15 mouse cellular contexts compared by ENCODE assay signal in genomic region chr12:81820700-81821099, GRCm38 (mm10). TPM values are rescaled to one million over a fixed set of nuclear protein-coding genes. Genes with fewer than 3 reads are reported as not detected.
DNase-seq lines count a peak whose midpoint lies in the region; ATAC-seq lines count a peak whose summit lies in the region.
"Had no signal": no experiment of that assay in that cellular context is flagged by ENCODE, and none has a peak within 500 bp of the region (broad histone marks: within the 10 kb centered on the region; RNA-seq: fewer than 3 reads in every experiment).

No protein-coding gene starts in this region.

- 0 out of 2 replicates have a peak, but pooled peaks have one; percentile 49 for ATAC-seq in cerebellum, adult (ENCODE audit: insufficient number of reproducible peaks, low FRiP score, low TSS enrichment)
- ATAC-seq: hindbrain, embryonic 16.5 days; liver, embryonic 12.5 days; midbrain, embryonic 16.5 days had no signal

- DNase-seq in cerebellum, postnatal 4 days (ENCODE audit: low spot score in 2 of 2) = no peak
- DNase-seq in left cerebral cortex, adult 9 months (ENCODE audit: low spot score in 2 of 2) = peak; percentile 11 to 56
- DNase-seq in left cerebral cortex, postnatal 4 days = no peak
- peak; percentile 79 for DNase-seq in cerebellum, adult 9-10 months
- peak; percentile 52 to 55 for DNase-seq in layer of hippocampus, adult 8-10 months (ENCODE audit: low spot score in 2 of 2)
- DNase-seq in thymus, postnatal 25 days = no peak
- DNase-seq in gastrocnemius, adult 8-10 months (ENCODE audit: low spot score in 2 of 2) = no peak
- DNase-seq: adrenal gland, postnatal 25 days; heart, postnatal 36 days; kidney, adult 18-20 months; kidney, postnatal 14 days had no signal

- intact Hi-C loops in left cerebral cortex, postnatal 4 days (cut with DNase I) = no loop called here

RNA-seq across cellular contexts. Expression of gene Pcnx, which starts 39.1 kb away (rescaled TPM):
- 100 to 1,000 TPM in 1 of 2 experiments, 10 to 100 TPM in 1; 92.7 to 107 TPM for total RNA-seq in left cerebral cortex, postnatal 4 days (2021)
- 100 to 1,000 TPM in 3 of 4 experiments, 10 to 100 TPM in 1; 97.3 to 114 (median 106) TPM for total RNA-seq in layer of hippocampus, adult 8-10 months (2022)
- 10 to 100 TPM; 47.1 to 67.9 (median 59.7) TPM for total RNA-seq in gastrocnemius, adult 8-10 months (2022)

RNA-seq across cellular contexts. Expression of gene Map3k9, which starts 39.7 kb away (rescaled TPM):
- 10 to 100 TPM; 86.1 to 90.5 TPM for total RNA-seq in left cerebral cortex, postnatal 4 days (2021)
- 10 to 100 TPM; 32.2 to 36.5 (median 34.6) TPM for total RNA-seq in layer of hippocampus, adult 8-10 months (2022)
- under 1 TPM; 0.07 to 0.22 (median 0.12) TPM for total RNA-seq in gastrocnemius, adult 8-10 months (2022)

Comparison
In these comparisons a context has a peak if more than half of its experiments do, and no peak if none do; other contexts are left out.
1. DNase-seq: peak in left cerebral cortex, adult 9 months (2 of 2), cerebellum, adult 9-10 months (single experiment) and layer of hippocampus, adult 8-10 months (2 of 2); none in cerebellum, postnatal 4 days (0 of 2), left cerebral cortex, postnatal 4 days (single experiment), thymus, postnatal 25 days (single experiment) and gastrocnemius, adult 8-10 months (0 of 2).
2. RNA of gene Map3k9, which starts 39.7 kb away (total RNA-seq): 86.1 to 90.5 TPM in left cerebral cortex, postnatal 4 days and 32.2 to 36.5 TPM in layer of hippocampus, adult 8-10 months; 0.07 to 0.22 TPM in gastrocnemius, adult 8-10 months; every median in the first group is over 10 times any median in the second.